In genomic region chr4:117134601-117134995, GRCm38 (mm10) we compare ENCODE assay signal across 9 mouse cellular contexts. TPM values are rescaled to one million over a fixed set of nuclear protein-coding genes. Genes with fewer than 3 reads are reported as not detected.
DNase-seq lines count a peak whose midpoint lies in the region; ATAC-seq and TF ChIP-seq lines count a peak whose summit lies in the region.
"Had no signal": no experiment of that assay in that cellular context is flagged by ENCODE, and none has a peak within 500 bp of the region (broad histone marks: within the 10 kb centered on the region; RNA-seq: fewer than 3 reads in every experiment).

No protein-coding gene starts in this region.

- H3K4me1 ChIP-seq in heart, embryonic 13.5 days, result peaks cover 15% of the 10 kb centered on the region
- peaks cover 10% of the 10 kb centered on the region for H3K4me1 ChIP-seq in ES-Bruce4 (ENCODE audit: control insufficient read depth, insufficient read depth, low read length)
- peaks cover 20% of the 10 kb centered on the region for H3K4me1 ChIP-seq in forebrain, embryonic 16.5 days (replicated peaks; ENCODE audit: control insufficient read depth, insufficient read depth, low read length)
- H3K4me1 ChIP-seq in liver, embryonic 16.5 days (ENCODE audit: control insufficient read depth, low read depth, low read length), result peaks cover 36% of the 10 kb centered on the region

- WGBS in heart, embryonic 13.5 days, result 32% methylated on average over 2 of the region's 2 CpGs
- 44% methylated on average over 2 of the region's 2 CpGs for WGBS in forebrain, embryonic 16.5 days
- WGBS in liver, embryonic 16.5 days (ENCODE audit: insufficient replicate concordance), result 29% methylated on average over 2 of the region's 2 CpGs

- no peak for DNase-seq in heart, postnatal 4 days
- no peak for DNase-seq in urinary bladder, postnatal 4 days (ENCODE audit: low spot score in 2 of 2)
- no peak for DNase-seq in thymus, postnatal 10 days (ENCODE audit: low spot score in 2 of 2)
- DNase-seq in layer of hippocampus, adult 18-20 months (ENCODE audit: low spot score in 2 of 2), result no peak

- no peak overlapping the region for H3K27ac ChIP-seq in heart, embryonic 13.5 days (replicated peaks)
- H3K27ac ChIP-seq in ES-Bruce4 (ENCODE audit: insufficient read depth, low read length), result peak overlapping the region; percentile 58
- H3K27ac ChIP-seq in forebrain, embryonic 16.5 days (ENCODE audit: low read length), result no peak overlapping the region
- peak overlapping the region; percentile 83 for H3K27ac ChIP-seq in liver, embryonic 16.5 days (ENCODE audit: low read length)

- TF ChIP-seq POLR2A in ES-Bruce4 (IDR thresholded peaks at IDR 0.05; ENCODE audit: insufficient read depth, low read length), result no peak

- peaks cover 4% of the 10 kb centered on the region; the same call in 1 of the 2 replicates for H3K36me3 ChIP-seq in heart, embryonic 13.5 days
- no peaks in the 10 kb centered on the region for H3K36me3 ChIP-seq in ES-Bruce4 (ENCODE audit: control insufficient read depth, insufficient read depth, low read length, poor library complexity, severe bottlenecking)
- H3K36me3 ChIP-seq in forebrain, embryonic 16.5 days (ENCODE audit: control insufficient read depth, insufficient read depth), result no peaks in the 10 kb centered on the region
- H3K36me3 ChIP-seq in liver, embryonic 16.5 days (ENCODE audit: control insufficient read depth, insufficient read depth), result no peaks in the 10 kb centered on the region

- H3K27me3 ChIP-seq in heart, embryonic 13.5 days (replicated peaks), result peaks cover 30% of the 10 kb centered on the region
- no peaks in the 10 kb centered on the region for H3K27me3 ChIP-seq in ES-Bruce4 (ENCODE audit: control insufficient read depth, insufficient read depth, low read length, poor library complexity, severe bottlenecking)
- H3K27me3 ChIP-seq in forebrain, embryonic 16.5 days (replicated peaks; ENCODE audit: control insufficient read depth, insufficient read depth, low read length), result 0 out of 2 replicates have a peak, but pooled peaks cover 4% of the 10 kb centered on the region
- H3K27me3 ChIP-seq in liver, embryonic 16.5 days (ENCODE audit: control insufficient read depth, insufficient read depth, low read depth, low read length), result peaks cover 21% of the 10 kb centered on the region

- TF ChIP-seq CTCF in ES-Bruce4 (IDR thresholded peaks at IDR 0.05; ENCODE audit: low read depth, low read length), result no peak

- H3K9me3 ChIP-seq in heart, embryonic 13.5 days, result no peaks in the 10 kb centered on the region
- no peaks in the 10 kb centered on the region for H3K9me3 ChIP-seq in ES-Bruce4 (replicated peaks; ENCODE audit: control insufficient read depth, insufficient read depth, low read length, poor library complexity, severe bottlenecking)
- no peaks in the 10 kb centered on the region for H3K9me3 ChIP-seq in forebrain, embryonic 16.5 days (ENCODE audit: control insufficient read depth, low read length)
- H3K9me3 ChIP-seq in liver, embryonic 16.5 days (replicated peaks; ENCODE audit: control insufficient read depth, low read length), result no peaks in the 10 kb centered on the region

- H3K4me3 ChIP-seq in heart, embryonic 13.5 days, result peak overlapping the region; percentile 90
- H3K4me3 ChIP-seq in ES-Bruce4 (ENCODE audit: low read depth, low read length), result peak overlapping the region; percentile 74
- H3K4me3 ChIP-seq in forebrain, embryonic 16.5 days (replicated peaks; ENCODE audit: low read length), result no peak overlapping the region
- no peak overlapping the region; the same call in 1 of the 2 replicates for H3K4me3 ChIP-seq in liver, embryonic 16.5 days (ENCODE audit: low read depth, low read length)

- peak overlapping the region; percentile 93; the same call in 1 of the 2 replicates for H3K9ac ChIP-seq in heart, embryonic 13.5 days
- H3K9ac ChIP-seq in ES-Bruce4 (ENCODE audit: low read depth, poor library complexity, severe bottlenecking), result 0 out of 2 replicates have a peak overlapping the region, but pooled peaks have one; percentile 15
- H3K9ac ChIP-seq in forebrain, embryonic 16.5 days (replicated peaks; ENCODE audit: low read depth, low read length), result no peak overlapping the region
- no peak overlapping the region; the same call in 1 of the 2 replicates for H3K9ac ChIP-seq in liver, embryonic 16.5 days (ENCODE audit: low read depth, low read length)

- ATAC-seq in heart, embryonic 13.5 days (ENCODE audit: extremely low read depth, insufficient number of reproducible peaks, low FRiP score, low TSS enrichment), result no peak
- no peak for ATAC-seq in forebrain, embryonic 16.5 days
- ATAC-seq in liver, embryonic 16.5 days (ENCODE audit: low read depth), result no peak

- TF ChIP-seq EP300 in ES-Bruce4 (IDR thresholded peaks at IDR 0.05; ENCODE audit: insufficient read depth, low read depth, low read length), result no peak

- H3K4me2 ChIP-seq in heart, embryonic 13.5 days, result peak overlapping the region; percentile 100
- peak overlapping the region; percentile 93; the same call in 1 of the 2 replicates for H3K4me2 ChIP-seq in forebrain, embryonic 16.5 days (ENCODE audit: low read length)
- H3K4me2 ChIP-seq in liver, embryonic 16.5 days (ENCODE audit: low read depth, low read length), result peak overlapping the region; percentile 97; the same call in 1 of the 2 replicates

RNA-seq across cellular contexts. Expression of gene Plk3, which starts 0.8 kb away (rescaled TPM):
- polyA plus RNA-seq in heart, embryonic 13.5 days (2015; fragmentation: Nextera tagmentation; extraction: Ambion mirVana), result 2.1 TPM in 2 replicates
- total RNA-seq in heart, postnatal 4 days (2021), result 1 to 10 TPM; 5.0 to 5.8 TPM
- polyA plus RNA-seq in ES-Bruce4 (2011; ENCODE audit: insufficient read depth, insufficient read length, low read depth, missing spikeins), result 12.1 and 12.5 TPM in 2 replicates
- polyA plus RNA-seq in forebrain, embryonic 16.5 days (2015; fragmentation: Nextera tagmentation; extraction: Ambion mirVana), result 9.6 and 10.2 TPM in 2 replicates
- 2.2 TPM in 2 replicates for polyA plus RNA-seq in liver, embryonic 16.5 days (2015; fragmentation: Nextera tagmentation; extraction: Ambion mirVana)
- 1 to 10 TPM; 8.7 to 9.2 TPM for total RNA-seq in layer of hippocampus, adult 18-20 months (2021)

RNA-seq across cellular contexts. Expression of gene Tctex1d4, which starts 8.0 kb away (rescaled TPM):
- not detected in 2 replicates for polyA plus RNA-seq in heart, embryonic 13.5 days (2015; fragmentation: Nextera tagmentation; extraction: Ambion mirVana)
- total RNA-seq in heart, postnatal 4 days (2021), result not detected
- not detected in 2 replicates for polyA plus RNA-seq in ES-Bruce4 (2011; ENCODE audit: insufficient read depth, insufficient read length, low read depth, missing spikeins)
- polyA plus RNA-seq in forebrain, embryonic 16.5 days (2015; fragmentation: Nextera tagmentation; extraction: Ambion mirVana), result 0.35 and 0.53 TPM in 2 replicates
- polyA plus RNA-seq in liver, embryonic 16.5 days (2015; fragmentation: Nextera tagmentation; extraction: Ambion mirVana), result 0.11 TPM in 1 of 2 replicates, not detected in the other
- total RNA-seq in layer of hippocampus, adult 18-20 months (2021), result 1 to 10 TPM in 1 of 2 experiments, under 1 TPM in 1; 0.46 to 1.1 TPM
- total RNA-seq: adrenal gland, postnatal 14 days had no signal

RNA-seq across cellular contexts. Expression of gene Btbd19, which starts 9.1 kb away (rescaled TPM):
- polyA plus RNA-seq in heart, embryonic 13.5 days (2015; fragmentation: Nextera tagmentation; extraction: Ambion mirVana), result 2.8 and 3.1 TPM in 2 replicates
- total RNA-seq in heart, postnatal 4 days (2021), result 1 to 10 TPM; 4.6 to 5.9 TPM
- polyA plus RNA-seq in ES-Bruce4 (2011; ENCODE audit: insufficient read depth, insufficient read length, low read depth, missing spikeins), result 60.9 and 65.8 TPM in 2 replicates
- 4.3 and 4.8 TPM in 2 replicates for polyA plus RNA-seq in forebrain, embryonic 16.5 days (2015; fragmentation: Nextera tagmentation; extraction: Ambion mirVana)
- 1.5 and 1.8 TPM in 2 replicates for polyA plus RNA-seq in liver, embryonic 16.5 days (2015; fragmentation: Nextera tagmentation; extraction: Ambion mirVana)
- total RNA-seq in layer of hippocampus, adult 18-20 months (2021), result 10 to 100 TPM; 13.9 to 16.9 TPM

RNA-seq across cellular contexts. Expression of gene Rps8, which starts 21.4 kb away (rescaled TPM):
- polyA plus RNA-seq in heart, embryonic 13.5 days (2015; fragmentation: Nextera tagmentation; extraction: Ambion mirVana), result 616 and 654 TPM in 2 replicates
- 100 to 1,000 TPM; 952 to 961 TPM for total RNA-seq in heart, postnatal 4 days (2021)
- 2,253 and 2,515 TPM in 2 replicates for polyA plus RNA-seq in ES-Bruce4 (2011; ENCODE audit: insufficient read depth, insufficient read length, low read depth, missing spikeins)
- 418 and 427 TPM in 2 replicates for polyA plus RNA-seq in forebrain, embryonic 16.5 days (2015; fragmentation: Nextera tagmentation; extraction: Ambion mirVana)
- 514 and 522 TPM in 2 replicates for polyA plus RNA-seq in liver, embryonic 16.5 days (2015; fragmentation: Nextera tagmentation; extraction: Ambion mirVana)
- 100 to 1,000 TPM; 576 to 601 TPM for total RNA-seq in layer of hippocampus, adult 18-20 months (2021)

RNA-seq across cellular contexts. Expression of gene Ptch2, which starts 38.7 kb away (rescaled TPM):
- polyA plus RNA-seq in heart, embryonic 13.5 days (2015; fragmentation: Nextera tagmentation; extraction: Ambion mirVana), result 3.1 and 3.6 TPM in 2 replicates
- 1 to 10 TPM; 4.0 to 5.0 TPM for total RNA-seq in heart, postnatal 4 days (2021)
- 4.5 and 5.7 TPM in 2 replicates for polyA plus RNA-seq in ES-Bruce4 (2011; ENCODE audit: insufficient read depth, insufficient read length, low read depth, missing spikeins)
- 2.9 and 5.5 TPM in 2 replicates for polyA plus RNA-seq in forebrain, embryonic 16.5 days (2015; fragmentation: Nextera tagmentation; extraction: Ambion mirVana)
- polyA plus RNA-seq in liver, embryonic 16.5 days (2015; fragmentation: Nextera tagmentation; extraction: Ambion mirVana), result 0.67 and 0.69 TPM in 2 replicates
- total RNA-seq in layer of hippocampus, adult 18-20 months (2021), result 1 to 10 TPM; 1.6 to 1.8 TPM

Comparison
In these comparisons a context has a peak if more than half of its experiments do, and no peak if none do; other contexts are left out.
1. H3K27ac ChIP-seq: peak in ES-Bruce4 (single experiment) and liver, embryonic 16.5 days (single experiment); none in heart, embryonic 13.5 days (single experiment) and forebrain, embryonic 16.5 days (single experiment).
2. H3K4me3 ChIP-seq: peak in heart, embryonic 13.5 days (single experiment) and ES-Bruce4 (single experiment); none in forebrain, embryonic 16.5 days (single experiment) and liver, embryonic 16.5 days (single experiment).
3. H3K9ac ChIP-seq: peak in heart, embryonic 13.5 days (single experiment) and ES-Bruce4 (single experiment); none in forebrain, embryonic 16.5 days (single experiment) and liver, embryonic 16.5 days (single experiment).
4. RNA of gene Btbd19, which starts 9.1 kb away (polyA plus RNA-seq): 60.9 to 65.8 TPM in ES-Bruce4; 4.3 to 4.8 TPM in forebrain, embryonic 16.5 days, 2.8 to 3.1 TPM in heart, embryonic 13.5 days and 1.5 to 1.8 TPM in liver, embryonic 16.5 days; every median in the first group is over 10 times any median in the second.
5. Peak in every context shown above with its lines, with median percentiles within 50 percentile points of each other: H3K4me2 ChIP-seq.